Mouse (Mus musculus) liver, embryonic 14.5 days (tissue): ENCODE data around the gene Itga7. TPM values are rescaled to one million over a fixed set of nuclear protein-coding genes. Genes with fewer than 3 reads are reported as not detected.

Experiments used
- ATAC-seq: fragments of 200-750 bp; cut with Nextera tagmentation; 2 replicates; pipeline ENCODE4 v1.8.0; 2017; ENCODE audit warnings: moderate number of reproducible peaks, mild to moderate bottlenecking, moderate library complexity; ENCODE audit not compliant: insufficient read depth
- DNase-seq, 3 experiments: peaks; one replicate each; pipeline ENCODE4 v3.0.0-alpha.2; 2012 to 2013; ENCODE audit warnings: low read depth in 3 of 3, low spot score in 3 of 3
- H3K27ac ChIP-seq: fragments of 300-500 bp; sonication (generic); 2 replicates; pipeline ENCODE4 v1.5.1; 2014; ENCODE audit warnings: moderate library complexity, mild to moderate bottlenecking, control low read depth, inconsistent platforms
- H3K27me3 ChIP-seq: fragments of 300-500 bp; sonication (generic); 2 replicates; pipeline ENCODE4 v1.6.1; 2014; ENCODE audit warnings: mild to moderate bottlenecking, low read length, moderate library complexity; ENCODE audit not compliant: control insufficient read depth, insufficient read depth
- H3K36me3 ChIP-seq: fragments of 300-500 bp; sonication (generic); replicated peaks from 2 replicates; pipeline ENCODE4 v1.6.1; 2014; ENCODE audit warnings: low read depth; ENCODE audit not compliant: control insufficient read depth, insufficient read depth
- H3K4me1 ChIP-seq, 2 experiments: fragments of 200-500 bp in 1 of 2; fragments of 300-500 bp in 1 of 2; sonication (generic) in 1 of 2; replicated peaks; 2 replicates each; pipeline ENCODE4 v1.6.1; 2012 to 2014; ENCODE audit warnings: antibody characterized with exemption in 1 of 2, inconsistent platforms in 1 of 2, low read length in 1 of 2; ENCODE audit not compliant: control insufficient read depth in 2 of 2, insufficient read depth in 2 of 2
- H3K4me2 ChIP-seq: fragments of 300-500 bp; sonication (generic); 2 replicates; pipeline ENCODE4 v1.6.1; 2014; ENCODE audit warnings: low read depth, mild to moderate bottlenecking, control low read depth, moderate library complexity
- H3K4me3 ChIP-seq, 2 experiments: fragments of 200-500 bp in 1 of 2; fragments of 300-500 bp in 1 of 2; sonication (generic) in 1 of 2; 2 replicates each; pipeline ENCODE4 v1.5.1; 2012 to 2014; ENCODE audit warnings: low read depth in 2 of 2, low read length in 2 of 2, mild to moderate bottlenecking in 2 of 2, control low read depth in 1 of 2, inconsistent platforms in 1 of 2, moderate library complexity in 1 of 2; ENCODE audit not compliant: insufficient read depth in 1 of 2
- H3K9ac ChIP-seq: fragments of 300-500 bp; sonication (generic); replicated peaks from 2 replicates; pipeline ENCODE4 v1.6.1; 2014; ENCODE audit warnings: mild to moderate bottlenecking, control low read depth, moderate library complexity
- H3K9me3 ChIP-seq: fragments of 300-500 bp; sonication (generic); 2 replicates; pipeline ENCODE4 v1.6.1; 2016; ENCODE audit warnings: low read length, mixed read lengths; ENCODE audit not compliant: control insufficient read depth
- CTCF ChIP-seq: IDR thresholded peaks from 2 replicates; pipeline ENCODE4 v1.5.1; 2016; ENCODE audit warnings: antibody characterized with exemption, low read depth, control low read depth
- EP300 ChIP-seq: IDR thresholded peaks from 2 replicates; pipeline ENCODE4 v1.6.1; 2016; ENCODE audit warnings: antibody characterized with exemption, low read depth
- WGBS: fragments of 180-500 bp; shearing (Covaris S2); extraction: QIAGEN DNeasy Blood & Tissue Kit; methylation state at CpG from one replicate; pipeline ENCODE4 v1.1.7; 2014; ENCODE audit not compliant: insufficient replicate concordance; 5-methylcytosine and 5-hydroxymethylcytosine counted together
- polyA plus RNA-seq, 2 experiments: library from polyadenylated mRNA; depleted of rRNA in 1 of 2; stranded (reverse) in 1 of 2; unstranded in 1 of 2; fragments of >200 nt; fragmentation: Nextera tagmentation in 1 of 2; extraction: Ambion mirVana in 1 of 2; gene quantifications; 2 replicates each; pipeline versions ENCODE4 v1.2.1 to v1.2.3; 2012 to 2014

The Itga7 gene
- polyA plus RNA-seq, 2 experiments: 0.15 to 0.19 TPM

- no peak for DNase-seq
These were observed 531 bp downstream of the Itga7 start for GRCm38 (mm10) chr10:128933976-128934721.

GRCm38 (mm10) chr10:128934997-128935787, 1.6 kb downstream of the Itga7 start:
- 55% methylated on average over 7 of the region's 7 CpGs for WGBS
- no peak for ATAC-seq

More at GRCm38 (mm10) chr10:128933976-128934721, 531 bp downstream of the Itga7 start:
- TF ChIP-seq EP300 (no peak), CTCF (no peak)
- 6% methylated on average over 21 of the region's 21 CpGs for WGBS
- peak overlapping the region; percentile 28; the same call in 1 of the 2 replicates for H3K4me2 ChIP-seq
- H3K4me3 ChIP-seq: peak overlapping the region in 1 of 2 experiments; percentile 15; a peak in 1 of 4 replicates
- peaks cover 55% of the 10 kb centered on the region for H3K27me3 ChIP-seq
- H3K9ac ChIP-seq: no peak overlapping the region
- no peaks in the 10 kb centered on the region for H3K4me1 ChIP-seq
- H3K36me3 ChIP-seq: no peaks in the 10 kb centered on the region
- H3K9me3 ChIP-seq: no peaks in the 10 kb centered on the region
- H3K27ac ChIP-seq: no peak overlapping the region
- no peak for ATAC-seq

GRCm38 (mm10) chr10:128935826-128936440, 2.3 kb downstream of the Itga7 start:
- Histone ChIP-seq H3K27ac (no peak overlapping the region), H3K4me3 (no peak overlapping the region), H3K9ac (no peak overlapping the region), H3K4me1 (no peaks in the 10 kb centered on the region), H3K4me2 (no peak overlapping the region), H3K9me3 (no peaks in the 10 kb centered on the region), H3K27me3 (peaks cover 52% of the 10 kb centered on the region), H3K36me3 (no peaks in the 10 kb centered on the region)
- no peak for TF ChIP-seq EP300
- no peak for TF ChIP-seq CTCF
- ATAC-seq (no peak), DNase-seq (no peak)
- 51% methylated on average over 8 of the region's 8 CpGs for WGBS

More at GRCm38 (mm10) chr10:128934997-128935787, 1.6 kb downstream of the Itga7 start:
- TF ChIP-seq EP300 (no peak), CTCF (peak; percentile 11; the same call in 1 of the 2 replicates)
- H3K4me2 ChIP-seq: no peak overlapping the region
- H3K4me1 ChIP-seq: no peaks in the 10 kb centered on the region
- H3K27me3 ChIP-seq: peaks cover 52% of the 10 kb centered on the region
- H3K27ac ChIP-seq: no peak overlapping the region
- H3K9ac ChIP-seq: no peak overlapping the region
- no peak for DNase-seq
- no peaks in the 10 kb centered on the region for H3K36me3 ChIP-seq
- no peak overlapping the region for H3K4me3 ChIP-seq
- no peaks in the 10 kb centered on the region for H3K9me3 ChIP-seq

GRCm38 (mm10) chr10:128937756-128938390, 4.3 kb downstream of the Itga7 start:
- ATAC-seq (no peak), DNase-seq (no peak)
- Histone ChIP-seq H3K4me2 (no peak overlapping the region), H3K27me3 (peaks cover 34% of the 10 kb centered on the region), H3K9ac (no peak overlapping the region), H3K36me3 (no peaks in the 10 kb centered on the region), H3K9me3 (no peaks in the 10 kb centered on the region), H3K4me1 (no peaks in the 10 kb centered on the region), H3K27ac (no peak overlapping the region), H3K4me3 (no peak overlapping the region)
- TF ChIP-seq EP300 (no peak), CTCF (no peak)
- 58% methylated on average over 12 of the region's 12 CpGs for WGBS
